Mouse (Mus musculus) cortical plate, adult 2 months (tissue): ENCODE measurements at regions not wholly inside any gene's neighbourhood (a gene's known extent, or its start where the extent isn't known, plus 50 kb on each side); places are given as distances from the start of the nearest gene placed in this dataset.

Experiments used
- CTCF ChIP-seq: fragments of 200-500 bp; IDR thresholded peaks from 2 replicates; pipeline ENCODE4 v1.5.1; 2011; ENCODE audit warnings: mild to moderate bottlenecking, control low read depth, low read length; ENCODE audit not compliant: insufficient read depth; ENCODE audit errors: extremely low read depth
- POLR2A ChIP-seq: fragments of 200-500 bp; IDR thresholded peaks from 2 replicates; pipeline ENCODE4 v1.6.1; 2011; ENCODE audit warnings: mild to moderate bottlenecking, low read length, control low read depth; ENCODE audit not compliant: insufficient read depth; ENCODE audit errors: extremely low read depth

- TF ChIP-seq CTCF (no peak), POLR2A (no peak)
Observed at GRCm38 (mm10) chr7:117316126-117316805, 64.5 kb upstream of the Xylt1 start.
